Mouse (Mus musculus): ENCODE results near the gene Ctnnb1. TPM values are rescaled to one million over a fixed set of nuclear protein-coding genes. Genes with fewer than 3 reads are reported as not detected.

Ctnnb1 gene
- total and polyA plus RNA-seq, 3 experiments = 197 to 383 (median 290) TPM

DNA sequence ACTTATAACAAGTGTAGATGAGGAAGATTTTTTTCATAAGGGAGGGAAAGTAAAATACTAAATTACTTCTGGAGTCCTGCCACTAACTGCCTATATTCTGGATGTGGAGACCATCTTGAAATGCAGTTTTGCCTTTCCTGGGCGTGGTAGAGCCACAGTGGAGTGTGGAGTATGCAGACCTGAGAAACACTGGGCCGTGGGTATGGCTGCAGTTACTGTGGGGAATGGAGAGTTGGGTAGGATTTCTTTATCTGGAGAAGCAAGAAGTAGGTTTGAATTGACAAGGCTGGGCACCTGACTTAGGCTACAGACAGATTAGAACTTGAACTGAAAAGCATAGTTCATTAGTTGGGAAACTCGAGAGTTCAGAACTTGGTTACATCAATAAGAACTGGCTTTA, 15.2 kb downstream of the Ctnnb1 start:
- peaks cover 3 to 78% of the 10 kb centered on the region in 2 experiments for H3K36me3 ChIP-seq (replicated peaks in 1 of 2; ENCODE audit: control insufficient read depth in 1 of 2, insufficient read depth in 1 of 2, low read length in 1 of 2)
- dilution Hi-C loops (cut with MboI; ENCODE audit: extremely low pct_ligation_motif_present, extremely low pct_unique_long_range_greater_than_20kb, low sequenced_read_pairs) = no loop called here
- no peak for DNase-seq (ENCODE audit: extremely low read depth)
- no peak overlapping the region for H3K4me2 ChIP-seq (ENCODE audit: insufficient read depth, low read depth, poor library complexity, severe bottlenecking)
- in situ Hi-C loops (cut with MboI; ENCODE audit: low pct_ligation_motif_present, low pct_unique_long_range_greater_than_20kb, low sequenced_read_pairs) = no loop called here
- peaks cover 98% of the 10 kb centered on the region for H3K79me2 ChIP-seq (replicated peaks; ENCODE audit: control insufficient read depth, extremely low read depth, insufficient read depth, poor library complexity, severe bottlenecking)
- no peak overlapping the region for H3K27ac ChIP-seq (ENCODE audit: insufficient read depth, low read depth)
- H3K27me3 ChIP-seq (replicated peaks) = no peaks in the 10 kb centered on the region
- no peak overlapping the region for H3K9ac ChIP-seq (ENCODE audit: insufficient read depth, low read depth)
- peaks cover 13 to 89% of the 10 kb centered on the region in 2 experiments for H3K4me1 ChIP-seq (ENCODE audit: control insufficient read depth in 1 of 2, insufficient read depth in 2 of 2)
- TF ChIP-seq MEF2A (IDR thresholded peaks at IDR 0.05; ENCODE audit: borderline replicate concordance, low read depth, low read length) (no peak), ZKSCAN1 (IDR thresholded peaks at IDR 0.05; ENCODE audit: borderline replicate concordance, low read depth, low read length) (no peak), IRF4 (IDR thresholded peaks at IDR 0.05; ENCODE audit: low read depth, low read length) (no peak), UBTF (IDR thresholded peaks at IDR 0.05; ENCODE audit: low read depth, low read length) (no peak), RAD21 (IDR thresholded peaks at IDR 0.05; ENCODE audit: low read depth, low read length) (no peak), SMC3 (IDR thresholded peaks at IDR 0.05; ENCODE audit: low read depth, low read length) (no peak), ETS1 (conservative IDR thresholded peaks at IDR 0.05; ENCODE audit: low read depth, low read length) (no peak), JUND (conservative IDR thresholded peaks at IDR 0.05; ENCODE audit: low read depth, low read length) (no peak), NELFE (IDR thresholded peaks at IDR 0.05; ENCODE audit: low read depth, low read length) (no peak), KAT2A (IDR thresholded peaks at IDR 0.05; ENCODE audit: insufficient replicate concordance, low read length) (no peak), JUN (IDR thresholded peaks at IDR 0.05; ENCODE audit: insufficient read depth, low read depth, low read length) (no peak), MXI1 (IDR thresholded peaks at IDR 0.05; ENCODE audit: low read depth, low read length) (no peak), GABPA (IDR thresholded peaks at IDR 0.05; ENCODE audit: insufficient replicate concordance, low read depth, low read length) (no peak), SIN3A (IDR thresholded peaks at IDR 0.05; ENCODE audit: low read length) (no peak), MYC (IDR thresholded peaks at IDR 0.05; ENCODE audit: low read depth, low read length) (no peak)
- H3K9me3 ChIP-seq (replicated peaks; ENCODE audit: low read length) = no peaks in the 10 kb centered on the region
- no peak overlapping the region for H3K4me3 ChIP-seq (replicated peaks in 1 of 3; ENCODE audit: low read depth in 2 of 3, low read length in 2 of 3, poor library complexity in 1 of 3)

DNA sequence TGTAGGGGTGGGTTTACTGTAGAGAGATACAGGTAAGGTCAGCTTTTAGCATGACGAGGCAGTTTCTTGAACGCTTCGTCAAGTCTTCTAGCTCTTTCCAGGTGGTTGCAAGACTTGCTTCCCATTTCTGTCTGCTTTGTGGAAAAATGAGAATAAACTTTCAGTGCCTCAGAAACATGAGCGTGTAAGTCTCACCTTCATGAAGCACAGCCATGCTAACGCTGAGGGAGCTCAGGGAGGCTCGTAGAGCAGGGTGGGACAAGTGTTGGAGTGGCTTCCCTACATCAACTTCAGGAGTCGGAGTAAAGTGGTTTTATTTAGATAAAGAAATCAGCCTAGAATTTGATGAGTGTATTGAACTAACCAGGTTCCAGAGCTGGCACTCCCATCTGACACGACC, 17.1 kb downstream of the Ctnnb1 start:
- peaks cover 13 to 69% of the 10 kb centered on the region in 2 experiments for H3K4me1 ChIP-seq (ENCODE audit: control insufficient read depth in 1 of 2, insufficient read depth in 2 of 2)

More for the DNA sequence above, 17.1 kb downstream of the Ctnnb1 start:
- H3K9me3 ChIP-seq (replicated peaks; ENCODE audit: low read length) = no peaks in the 10 kb centered on the region
- no peak overlapping the region for H3K4me2 ChIP-seq (ENCODE audit: insufficient read depth, low read depth, poor library complexity, severe bottlenecking)
- TF ChIP-seq ELF1 (IDR thresholded peaks at IDR 0.05; ENCODE audit: low read depth, low read length) = no peak
- H3K27me3 ChIP-seq (replicated peaks) = no peaks in the 10 kb centered on the region
- H3K4me3 ChIP-seq (replicated peaks in 1 of 3; ENCODE audit: low read depth in 2 of 3, low read length in 2 of 3, poor library complexity in 1 of 3) = no peak overlapping the region
- no peak overlapping the region for H3K27ac ChIP-seq (ENCODE audit: insufficient read depth, low read depth)
- dilution Hi-C loops (cut with MboI; ENCODE audit: extremely low pct_ligation_motif_present, extremely low pct_unique_long_range_greater_than_20kb, low sequenced_read_pairs) (no loop called here), in situ Hi-C loops (cut with MboI; ENCODE audit: low pct_ligation_motif_present, low pct_unique_long_range_greater_than_20kb, low sequenced_read_pairs) (no loop called here)
- no peak for DNase-seq (ENCODE audit: extremely low read depth)
- H3K79me2 ChIP-seq (replicated peaks; ENCODE audit: control insufficient read depth, extremely low read depth, insufficient read depth, poor library complexity, severe bottlenecking) = peaks cover 88% of the 10 kb centered on the region
- H3K9ac ChIP-seq (ENCODE audit: insufficient read depth, low read depth) = no peak overlapping the region
- peaks cover 13 to 78% of the 10 kb centered on the region in 2 experiments for H3K36me3 ChIP-seq (replicated peaks in 1 of 2; ENCODE audit: control insufficient read depth in 1 of 2, insufficient read depth in 1 of 2, low read length in 1 of 2)
